Mouse (Mus musculus) erythroblast, adult 5-6 weeks (primary cell): ENCODE measurements around the gene Ocm. TPM values are rescaled to one million over a fixed set of nuclear protein-coding genes. Genes with fewer than 3 reads are reported as not detected.

Source experiments
- ATAC-seq: replicated peaks from 2 replicates; pipeline ENCODE4 v1.8.0; 2016; ENCODE audit warnings: moderate number of reproducible peaks, mild to moderate bottlenecking, moderate TSS enrichment, inconsistent platforms; ENCODE audit not compliant: poor library complexity, low FRiP score, severe bottlenecking
- total RNA-seq, 2 experiments: library from RNA; stranded (forward) in 1 of 2; stranded (reverse) in 1 of 2; fragments of 150-400 nt in 1 of 2; fragments of 200-764, 138-1000 nt in 1 of 2; gene quantifications; 2 replicates each; pipeline versions ENCODE4 v1.2.3 to v1.2.4; 2015 to 2017; ENCODE audit warnings: low replicate concordance in 2 of 2

Gene Ocm
- total RNA-seq (2015; ENCODE audit: low replicate concordance) (not detected in 2 replicates), total RNA-seq (2017; ENCODE audit: low replicate concordance) (not detected in 2 replicates)

DNA sequence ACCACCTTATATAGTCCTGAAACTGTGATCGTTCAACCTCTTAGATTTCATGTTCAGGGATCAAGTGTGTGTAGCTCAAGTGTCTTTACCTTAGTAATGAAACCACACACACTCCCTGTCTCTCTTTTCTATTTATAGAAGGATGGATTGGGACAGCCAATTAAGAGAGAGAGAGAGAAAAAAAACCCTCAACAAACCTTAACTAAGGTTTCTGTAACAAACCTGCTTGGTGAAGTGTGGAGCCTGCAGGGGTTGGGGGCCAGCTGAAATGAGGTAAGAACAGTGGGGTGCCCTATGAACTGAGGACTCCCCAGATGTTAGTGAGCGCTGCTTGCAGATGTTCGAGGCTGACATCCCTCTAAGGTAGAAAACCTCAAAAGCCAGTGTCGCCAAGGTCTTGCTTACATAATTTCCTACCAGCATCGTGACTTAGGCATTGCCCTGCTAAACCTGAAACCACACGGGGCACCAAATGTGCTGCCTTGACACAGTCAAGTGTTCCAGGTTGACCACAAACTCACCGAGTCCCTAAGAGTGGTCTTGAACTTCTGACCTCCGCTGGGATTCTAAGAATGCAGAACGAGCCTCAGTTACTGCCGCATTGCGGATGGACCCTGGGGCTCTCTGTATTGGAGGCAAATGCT, at the start of gene Ocm:
Ocm (minus strand) TSS at position 51 of the 644 bp plus-strand sequence.
- no peak for ATAC-seq

DNA sequence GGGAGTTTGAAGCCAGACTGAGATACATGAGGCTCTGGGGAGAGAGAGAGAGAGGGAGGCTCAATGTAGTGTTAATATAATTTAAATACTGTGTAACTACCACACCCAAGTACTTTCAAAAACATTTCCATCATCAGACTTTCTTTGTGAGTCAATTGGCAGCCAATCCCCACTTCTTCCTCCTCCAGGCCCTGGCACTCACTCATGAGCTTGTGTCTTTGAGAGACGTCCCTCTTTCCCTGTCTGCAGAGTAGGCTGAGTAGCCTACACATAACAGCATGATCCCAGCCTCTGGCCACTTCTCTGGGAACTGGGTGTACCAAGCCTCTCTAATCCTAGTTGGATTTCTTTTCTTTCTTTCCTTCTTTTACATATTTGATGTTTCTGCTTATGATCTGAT, 44.8 kb upstream of the Ocm start:
- ATAC-seq, result no peak

DNA sequence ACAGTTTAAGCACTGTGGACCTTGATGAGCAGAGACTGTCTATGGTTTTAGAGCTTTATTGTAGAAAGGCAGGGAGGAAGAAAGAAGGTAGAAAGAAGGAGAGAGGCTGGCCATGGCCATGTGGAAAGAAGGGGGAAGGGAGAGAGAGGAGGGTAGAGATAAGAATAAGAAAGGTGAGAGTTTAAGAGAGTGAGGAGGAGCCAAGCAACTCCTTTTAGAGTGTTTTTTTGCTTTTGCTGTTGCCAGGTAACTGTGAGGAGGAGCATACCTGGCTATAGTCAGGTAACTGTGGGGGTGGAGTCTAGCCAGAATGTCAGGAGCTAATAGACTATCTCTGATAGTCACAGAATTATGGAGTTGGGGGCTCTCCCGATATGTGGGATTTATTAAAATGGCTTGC, 43.6 kb upstream of the Ocm start:
- no peak for ATAC-seq

DNA sequence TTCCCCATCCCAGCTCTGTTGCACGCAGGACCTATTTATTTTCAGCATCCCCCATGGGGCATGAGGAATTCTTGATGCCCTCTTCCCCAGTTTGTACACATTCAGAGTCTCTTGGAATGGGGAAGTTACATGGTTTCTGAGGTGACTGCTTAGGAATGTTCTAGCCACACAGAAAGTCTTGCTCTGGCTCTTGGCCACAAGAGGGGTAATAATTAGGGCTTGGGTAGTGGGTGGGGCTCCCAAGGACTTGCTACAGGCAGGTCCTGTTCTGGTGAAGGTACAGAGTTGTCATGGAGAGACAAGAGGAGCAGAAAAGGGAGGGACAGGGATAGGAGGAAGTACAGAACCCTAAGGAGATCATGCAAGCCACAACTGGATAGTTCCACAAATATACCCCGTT, 39.6 kb upstream of the Ocm start:
- ATAC-seq, result no peak

DNA sequence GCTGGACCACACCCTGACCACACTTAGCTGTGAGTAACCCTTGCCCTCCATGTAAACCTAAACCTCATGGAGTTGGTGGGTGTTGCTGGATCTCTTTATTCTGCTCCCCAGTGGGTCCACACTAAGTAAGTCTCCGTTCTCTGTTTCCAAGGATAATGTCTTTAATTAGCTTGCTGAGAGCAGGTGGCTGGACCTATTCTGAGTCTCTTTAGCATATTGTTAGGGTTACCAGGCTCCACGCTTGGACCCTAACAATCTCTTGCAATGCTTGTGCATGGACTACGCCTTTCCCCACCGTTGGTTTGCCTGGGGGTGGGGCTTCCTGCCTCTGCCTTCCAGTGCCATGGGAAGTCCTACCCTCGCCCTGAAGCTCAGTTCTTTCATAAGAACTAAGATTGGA, 37.6 kb upstream of the Ocm start:
- ATAC-seq, result no peak

DNA sequence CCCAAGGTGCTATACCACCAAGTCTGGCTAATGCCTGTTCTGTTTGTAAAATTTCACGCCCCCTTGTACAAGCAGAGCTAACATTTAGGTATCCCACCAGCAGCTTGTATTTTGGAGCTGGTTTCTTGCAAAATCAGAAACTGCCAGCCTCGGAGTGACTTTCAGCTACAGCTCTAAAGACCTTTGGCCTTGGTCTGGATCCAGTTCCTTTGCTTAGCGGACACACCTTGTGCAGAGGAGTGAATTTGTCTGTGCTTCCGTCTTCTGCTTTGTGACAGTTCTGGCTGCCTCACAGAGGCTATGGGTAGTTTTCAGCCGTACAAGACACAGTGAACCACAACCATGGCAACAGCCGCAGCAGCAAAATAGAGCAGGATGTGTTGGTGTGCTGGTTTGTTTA, 27.9 kb upstream of the Ocm start:
- ATAC-seq, result no peak

DNA sequence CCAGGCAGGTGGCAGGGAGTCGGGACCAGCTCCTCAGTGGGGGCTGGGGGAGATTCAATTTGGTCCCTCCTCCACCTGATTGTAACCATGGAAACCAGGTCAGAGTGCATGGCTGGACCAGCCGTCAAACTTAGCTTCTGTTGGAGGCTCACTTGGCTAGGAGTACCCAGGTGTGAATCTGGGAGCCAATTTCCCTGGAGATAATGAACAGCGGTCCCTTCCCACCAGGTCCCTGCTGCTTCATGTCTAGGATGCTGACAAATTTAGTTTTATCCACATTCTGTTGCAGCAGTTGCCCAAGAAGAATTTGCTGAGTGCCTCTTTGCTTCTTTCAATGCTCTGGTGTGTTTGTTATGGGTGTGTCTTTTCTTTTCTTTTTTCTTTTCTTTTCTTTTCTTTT, 27.0 kb upstream of the Ocm start:
- ATAC-seq, result no peak

DNA sequence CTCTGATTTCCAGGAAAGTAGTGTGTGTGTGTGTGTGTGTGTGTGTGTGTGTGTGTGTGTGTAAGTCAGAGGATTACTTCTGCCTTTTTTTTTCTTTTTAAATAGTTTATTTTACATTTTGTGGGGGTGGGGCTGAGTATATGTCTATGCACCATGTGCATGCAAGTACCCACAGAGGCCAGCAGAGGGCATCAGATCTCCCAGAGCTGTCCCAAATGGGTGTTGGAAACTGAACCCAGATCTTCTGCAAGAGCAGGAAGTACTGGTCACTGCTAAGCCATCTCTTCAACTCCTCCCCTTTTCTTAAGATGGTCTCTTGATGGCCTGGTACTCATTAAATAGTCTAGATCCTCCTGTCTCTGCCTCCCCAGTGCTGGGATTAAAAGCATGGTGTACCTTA, 24.8 kb upstream of the Ocm start:
- peak; percentile 77 for ATAC-seq

DNA sequence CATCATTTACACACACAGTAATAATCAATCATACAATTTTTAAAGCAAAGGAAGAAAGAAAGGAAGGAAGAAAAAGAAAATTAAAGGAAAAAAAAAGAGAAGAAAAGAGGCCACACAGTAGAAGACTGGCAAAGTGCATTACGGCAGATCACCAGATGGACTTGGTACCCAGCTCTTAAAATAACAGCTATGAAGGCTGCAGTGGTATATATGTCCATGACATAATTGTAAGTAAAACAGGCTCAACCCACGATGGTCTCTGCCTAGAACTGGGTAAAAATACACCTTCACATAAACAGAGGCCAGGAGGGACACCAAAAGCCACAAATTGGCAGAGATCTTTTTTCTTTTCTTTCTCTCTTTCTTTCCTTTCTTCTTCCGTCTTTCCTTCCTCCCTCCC, 23.4 kb upstream of the Ocm start:
- no peak for ATAC-seq

DNA sequence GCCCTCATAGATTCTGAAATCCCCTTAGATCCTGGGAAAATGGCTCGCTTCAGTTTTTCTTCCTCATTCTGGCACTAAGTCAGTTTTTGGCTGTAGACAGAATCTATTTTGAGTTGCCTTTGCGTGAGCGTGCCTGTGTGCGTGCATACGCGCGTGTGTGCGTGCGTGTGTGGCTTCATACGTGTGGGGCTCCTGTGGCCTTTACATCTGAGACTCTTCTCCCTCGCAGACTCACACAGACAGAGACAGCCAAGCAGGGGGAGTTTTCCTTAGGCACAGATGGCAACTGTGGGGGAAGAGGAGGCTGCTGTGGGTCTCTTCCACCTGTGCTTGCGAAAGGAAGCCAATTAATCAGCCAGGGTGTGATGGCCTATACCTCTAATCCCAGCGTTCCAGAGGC, 20.9 kb upstream of the Ocm start:
- no peak for ATAC-seq

DNA sequence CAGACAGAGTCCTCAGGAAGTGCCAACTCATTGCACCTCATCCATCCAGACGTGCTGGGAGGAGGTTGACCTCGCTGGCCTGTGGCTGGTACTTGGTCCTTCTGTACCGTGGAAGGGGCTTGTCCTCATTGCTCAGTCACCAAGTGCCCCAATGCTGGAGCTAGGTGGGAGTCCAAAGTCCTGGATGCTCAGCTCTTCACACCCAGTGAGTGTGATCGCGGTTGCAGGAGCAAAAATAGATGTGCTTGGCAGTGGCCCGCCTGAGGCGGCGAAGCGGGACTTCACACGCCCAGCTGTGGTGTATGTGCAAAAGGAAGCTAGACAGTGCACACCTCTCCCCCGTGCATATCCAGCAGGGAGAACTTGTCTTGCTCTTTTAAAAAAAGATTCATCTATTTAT, 16.7 kb upstream of the Ocm start:
- ATAC-seq, result no peak

DNA sequence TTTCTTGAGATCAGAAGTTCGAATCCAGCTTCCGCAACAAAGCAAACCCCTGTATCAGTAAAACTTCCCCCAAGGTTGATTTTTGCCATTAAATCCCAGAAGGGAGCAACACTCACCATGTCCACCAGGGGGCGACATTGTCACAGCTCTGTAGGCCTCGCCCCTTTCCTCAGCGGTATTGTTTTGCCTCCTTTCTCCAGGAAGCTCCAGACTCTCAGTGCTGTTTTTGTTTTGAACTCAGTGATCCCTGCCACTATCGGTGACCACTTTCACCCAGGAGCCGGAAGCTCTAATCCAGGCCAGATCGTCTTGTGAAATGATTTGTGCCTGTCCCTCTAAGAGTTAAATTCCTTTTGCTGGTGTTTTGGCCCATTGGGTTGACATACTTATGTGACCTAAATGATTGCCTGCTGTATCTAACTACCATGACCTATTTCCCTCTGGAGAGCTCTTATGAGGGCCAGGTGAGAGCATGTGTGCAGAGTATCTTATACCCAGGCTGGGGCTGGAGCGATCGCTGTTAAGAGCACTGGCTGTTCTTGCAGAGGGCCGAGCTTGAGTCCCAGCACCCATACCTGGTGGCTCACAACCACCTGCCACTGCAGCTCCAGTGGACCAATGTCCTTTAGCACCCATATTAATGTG, 14.4 kb upstream of the Ocm start:
- peak; percentile 80 for ATAC-seq

DNA sequence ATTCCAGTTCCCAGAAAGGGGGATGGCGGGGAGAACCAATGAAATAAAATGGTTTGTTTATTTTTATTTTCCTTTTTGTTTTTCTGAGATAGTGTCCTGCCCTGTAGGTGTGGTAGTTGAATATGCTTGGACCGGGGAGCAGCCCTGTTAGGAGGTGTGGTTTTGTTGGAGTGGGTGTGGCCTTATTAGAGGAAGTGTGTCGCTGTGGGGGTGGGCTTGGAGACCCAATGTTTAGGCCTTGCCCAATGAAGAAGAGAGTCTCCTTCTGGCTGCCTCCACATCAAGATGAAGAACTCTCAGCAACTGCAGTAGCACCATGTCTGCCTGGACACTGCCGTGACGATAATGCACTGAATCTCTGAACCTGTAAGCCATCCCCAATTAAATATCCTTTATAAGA, 13.4 kb upstream of the Ocm start:
- no peak for ATAC-seq

DNA sequence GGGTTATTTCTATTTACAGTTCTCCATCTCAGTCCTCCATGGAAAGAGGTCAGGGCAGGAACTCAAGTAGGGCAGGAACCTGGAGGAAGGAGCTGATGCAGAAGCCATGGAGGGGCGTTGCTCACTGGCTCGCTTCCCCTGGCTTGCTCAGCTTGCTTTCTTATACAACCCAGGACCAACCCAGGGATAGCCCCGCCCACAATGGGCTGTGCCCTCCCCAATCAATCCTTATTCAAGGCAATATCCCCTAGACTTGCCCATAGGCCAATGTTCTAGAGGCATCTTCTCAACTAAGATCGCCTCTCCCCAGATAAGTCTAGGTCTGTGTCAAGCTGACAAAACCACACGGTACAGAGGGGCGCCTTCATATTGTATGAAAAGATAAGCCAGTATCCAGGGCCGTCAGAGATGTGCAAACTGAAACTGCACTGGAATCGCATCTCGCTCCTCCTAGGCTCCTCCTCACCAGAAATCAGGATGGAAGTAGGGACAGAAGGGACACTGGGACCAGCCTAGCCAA, 12.7 kb upstream of the Ocm start:
- no peak for ATAC-seq

DNA sequence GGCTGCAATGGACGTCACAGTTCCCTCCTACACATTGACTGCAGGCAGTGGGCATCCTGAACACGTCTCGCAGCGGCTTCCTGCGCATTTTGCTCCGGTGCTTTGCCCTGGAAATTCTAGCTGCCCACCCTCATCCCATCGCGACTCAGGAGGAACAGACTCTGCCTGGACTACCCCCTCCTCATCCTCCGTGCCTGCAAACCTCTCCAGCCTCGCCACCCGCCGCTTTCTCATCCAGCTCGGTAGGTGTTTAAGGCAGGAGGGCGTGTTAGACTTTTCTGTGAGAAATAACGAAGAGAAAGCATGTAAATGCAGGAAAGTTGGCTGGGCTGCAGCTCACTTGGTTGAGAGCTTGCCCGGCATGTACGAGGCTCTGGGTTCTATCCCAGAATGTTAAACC, 10.5 kb upstream of the Ocm start:
- ATAC-seq, result no peak

DNA sequence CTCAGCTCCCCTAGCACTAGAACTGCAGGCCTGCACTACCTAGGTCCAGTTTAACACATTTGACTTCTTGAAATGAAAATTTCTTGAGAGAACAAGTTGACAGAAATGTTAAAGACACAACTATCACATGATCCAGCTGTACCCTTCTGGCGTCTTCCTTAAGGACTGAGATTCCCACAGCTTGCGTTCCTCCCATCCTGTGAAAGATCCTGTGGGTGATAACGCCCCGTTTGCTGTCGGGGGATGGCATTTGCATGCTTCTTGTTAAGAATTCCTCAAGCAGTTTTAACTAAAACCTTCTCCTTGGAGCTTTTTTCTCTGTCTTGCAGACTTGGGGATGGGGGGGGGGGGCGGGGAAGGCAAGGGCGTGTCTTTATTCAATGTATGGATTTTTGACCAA, 8.1 kb upstream of the Ocm start:
- no peak for ATAC-seq

DNA sequence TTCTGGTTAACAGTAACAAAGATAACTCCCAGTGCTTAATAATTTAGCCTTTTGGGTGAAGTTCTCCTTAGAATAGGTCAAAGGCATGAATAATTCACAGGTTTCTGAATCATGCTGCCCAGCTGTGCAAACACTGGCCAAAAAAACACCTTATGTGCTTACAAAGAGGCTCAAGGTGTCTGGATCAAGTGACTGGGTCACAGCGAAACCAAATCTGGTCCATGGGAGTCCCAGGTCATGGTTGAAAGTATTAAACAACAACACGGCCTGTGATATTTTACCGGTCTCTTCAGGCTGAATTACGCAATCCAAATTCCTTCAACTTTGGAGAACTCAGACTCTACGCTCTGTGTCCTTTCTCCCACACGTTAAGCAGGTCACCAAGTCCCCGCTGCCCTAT, 6.0 kb upstream of the Ocm start:
- no peak for ATAC-seq

DNA sequence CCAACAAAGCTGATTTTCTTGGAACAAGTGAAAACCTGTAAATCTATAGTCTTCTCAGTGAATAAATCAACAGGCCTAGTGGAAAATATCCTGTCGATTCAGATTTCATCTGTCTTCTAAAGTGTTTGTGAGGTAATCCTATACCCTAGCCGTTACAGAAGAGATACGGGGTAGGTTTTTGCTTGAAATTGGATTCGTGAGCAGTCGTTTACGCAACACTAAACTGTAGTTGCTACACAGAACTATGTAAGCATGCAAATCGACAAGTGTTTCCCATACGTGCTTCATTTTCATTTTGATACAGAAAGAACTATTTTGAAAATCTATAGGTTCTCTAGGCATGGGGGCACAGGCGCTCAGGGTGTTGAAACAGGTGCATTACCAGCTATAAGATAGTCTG, 10.6 kb downstream of the Ocm start:
- no peak for ATAC-seq

DNA sequence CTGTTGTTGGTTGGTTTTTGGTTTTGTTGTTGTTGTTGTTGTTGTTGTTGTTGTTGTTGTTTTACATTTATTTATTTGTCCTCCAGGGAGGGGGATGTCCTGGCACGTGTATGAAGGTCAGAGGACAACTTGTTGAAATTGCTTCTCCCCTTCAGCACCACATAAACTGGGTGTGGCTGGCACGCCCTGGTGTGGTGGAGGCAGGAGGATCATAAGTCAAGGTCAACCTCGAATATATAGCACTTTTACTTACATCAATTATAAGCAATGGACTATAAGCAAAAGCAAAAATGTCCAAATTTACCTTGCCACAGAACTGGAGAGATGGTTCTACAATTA, 11.2 kb downstream of the Ocm start:
- ATAC-seq, result 0 out of 2 replicates have a peak, but pooled peaks have one; percentile 50

DNA sequence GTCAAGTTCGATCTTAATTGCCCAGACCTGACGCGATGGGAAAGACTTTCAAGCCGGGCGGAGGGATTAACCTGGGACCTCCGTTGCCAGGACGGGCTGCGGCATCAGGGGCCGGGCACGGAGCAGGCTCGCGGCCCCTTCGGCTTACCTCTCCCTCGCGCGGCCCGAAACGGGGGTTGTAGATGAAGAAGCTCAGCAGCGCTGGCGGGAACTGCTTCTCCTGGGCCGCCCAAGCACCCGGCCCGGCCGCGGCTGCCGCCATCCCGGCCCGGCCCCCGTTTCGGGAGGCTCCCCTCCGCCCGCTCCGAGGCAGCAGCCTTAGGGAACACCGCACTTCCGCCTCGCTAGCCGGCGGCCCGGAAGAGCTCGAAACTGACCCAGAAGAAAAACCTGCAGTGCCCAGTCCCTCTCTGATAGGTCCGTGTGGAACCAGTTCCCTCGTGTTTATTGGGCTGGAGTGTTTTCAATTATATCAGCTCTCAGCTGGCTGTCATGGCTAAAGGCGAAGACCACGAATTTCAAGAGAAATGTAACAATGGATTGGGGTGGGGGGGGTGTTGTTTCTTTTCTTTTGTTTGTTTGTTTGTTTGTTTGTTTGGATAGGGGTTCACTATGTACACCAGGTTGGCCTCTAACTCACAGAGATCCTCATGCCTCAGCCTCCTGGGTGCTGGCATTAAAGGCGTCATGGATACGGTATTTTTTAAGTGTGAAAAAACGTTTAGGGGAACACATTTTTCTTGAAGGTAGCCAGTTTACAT, 11.7 kb downstream of the Ocm start, which contains the start of gene Ccz1:
Ccz1 (minus strand) TSS at position 327 of the 761 bp plus-strand sequence.
- ATAC-seq, result peak; percentile 99
